In genomic region chr6:71801011-71801713, GRCm38 (mm10) we compare ENCODE assay signal across 15 mouse cellular contexts. TPM values are rescaled to one million over a fixed set of nuclear protein-coding genes. Genes with fewer than 3 reads are reported as not detected.
DNase-seq lines count a peak whose midpoint lies in the region; ATAC-seq and TF ChIP-seq lines count a peak whose summit lies in the region.
"Had no signal": no experiment of that assay in that cellular context is flagged by ENCODE, and none has a peak within 500 bp of the region (broad histone marks: within the 10 kb centered on the region; RNA-seq: fewer than 3 reads in every experiment).

No protein-coding gene starts in this region.

- no peak for TF ChIP-seq CTCF in liver, embryonic 14.5 days (IDR thresholded peaks at IDR 0.05; ENCODE audit: low read depth)

- H3K4me1 ChIP-seq in megakaryocyte, embryonic 14.5 days: peaks cover 61% of the 10 kb centered on the region
- peaks cover 22 to 31% of the 10 kb centered on the region in 2 experiments for H3K4me1 ChIP-seq in liver, embryonic 14.5 days (replicated peaks; ENCODE audit: control insufficient read depth in 2 of 2, insufficient read depth in 2 of 2, low read length in 1 of 2)

- peak overlapping the region; percentile 81 for H3K27ac ChIP-seq in liver, embryonic 14.5 days
- H3K27ac ChIP-seq: embryonic facial prominence, embryonic 10.5 days; neural tube, embryonic 12.5 days had no signal

- 19% methylated on average over 7 of the region's 7 CpGs for WGBS in liver, embryonic 14.5 days (ENCODE audit: insufficient replicate concordance)

- H3K9ac ChIP-seq in liver, embryonic 14.5 days (replicated peaks): peak overlapping the region; percentile 48
- H3K9ac ChIP-seq: neural tube, embryonic 12.5 days had no signal

- no peak for ATAC-seq in megakaryocyte, adult 5-6 weeks (ENCODE audit: poor library complexity, severe bottlenecking)
- ATAC-seq in liver, embryonic 14.5 days (ENCODE audit: insufficient read depth): peak; percentile 92
- ATAC-seq: CD4-positive, CD25-positive, alpha-beta regulatory T cell, adult 4 months; inflammation-experienced regulatory T-cells, adult 6 months had no signal

- peak; percentile 63 for DNase-seq in R1 (ENCODE audit: low read depth, low spot score)
- peak; percentile 74 for DNase-seq in c-Kit-positive CD71-positive TER-119-positive erythroid progenitor cells, embryonic 14.5 days (ENCODE audit: low spot score)
- peak; percentile 66 to 70 (median 68) for DNase-seq in liver, embryonic 14.5 days (ENCODE audit: low read depth in 3 of 3, low spot score in 3 of 3)
- no peak for DNase-seq in adrenal gland, postnatal 25 days
- DNase-seq in lung, postnatal 14 days: no peak
- no peak for DNase-seq in thymus, postnatal 10 days (ENCODE audit: low spot score in 2 of 2)
- DNase-seq: cerebellum, adult 18-20 months; gastrocnemius, postnatal 25 days; thymus, postnatal 4 days had no signal

- H3K36me3 ChIP-seq in megakaryocyte, embryonic 14.5 days (replicated peaks; ENCODE audit: low read length): no peaks in the 10 kb centered on the region
- H3K36me3 ChIP-seq in liver, embryonic 14.5 days (replicated peaks; ENCODE audit: control insufficient read depth, insufficient read depth, low read depth): no peaks in the 10 kb centered on the region
- H3K36me3 ChIP-seq: embryonic facial prominence, embryonic 10.5 days had no signal

- peak; percentile 90 for TF ChIP-seq EP300 in liver, embryonic 14.5 days (IDR thresholded peaks at IDR 0.05; ENCODE audit: low read depth)

- H3K4me2 ChIP-seq in liver, embryonic 14.5 days (ENCODE audit: low read depth): peak overlapping the region; percentile 60
- H3K4me2 ChIP-seq: neural tube, embryonic 12.5 days had no signal

- H3K9me3 ChIP-seq in megakaryocyte, embryonic 14.5 days: no peaks in the 10 kb centered on the region; the same call in 1 of the 2 replicates
- no peaks in the 10 kb centered on the region for H3K9me3 ChIP-seq in liver, embryonic 14.5 days (ENCODE audit: control insufficient read depth, low read length)
- H3K9me3 ChIP-seq: embryonic facial prominence, embryonic 10.5 days; neural tube, embryonic 12.5 days had no signal

- H3K27me3 ChIP-seq in megakaryocyte, embryonic 14.5 days (replicated peaks): peaks cover 30% of the 10 kb centered on the region
- H3K27me3 ChIP-seq in liver, embryonic 14.5 days (ENCODE audit: control insufficient read depth, insufficient read depth, low read length): no peaks in the 10 kb centered on the region
- H3K27me3 ChIP-seq: neural tube, embryonic 12.5 days had no signal

- peak overlapping the region; percentile 4 for H3K4me3 ChIP-seq in megakaryocyte, embryonic 14.5 days (replicated peaks)
- H3K4me3 ChIP-seq in liver, embryonic 14.5 days (ENCODE audit: insufficient read depth in 1 of 2, low read depth in 2 of 2, low read length in 2 of 2): peak overlapping the region; percentile 19 to 26; a peak in 2 of 4 replicates
- H3K4me3 ChIP-seq: embryonic facial prominence, embryonic 10.5 days; neural tube, embryonic 12.5 days had no signal

RNA-seq across cellular contexts. Expression of gene Mrpl35, which starts 25.6 kb away (rescaled TPM):
- 1.00 TPM in 1 of 2 replicates, not detected in the other for polyA plus RNA-seq in megakaryocyte, embryonic 14.5 days (2012; ENCODE audit: insufficient read depth, low replicate concordance)
- 24.7 and 25.6 TPM in 2 replicates for total RNA-seq in megakaryocyte, adult 5-6 weeks (2015)
- total RNA-seq in megakaryocyte, adult 5-6 weeks (2017): 12.0 and 18.1 TPM in 2 replicates
- 6.0 and 11.6 TPM in 2 replicates for polyA plus RNA-seq in liver, embryonic 14.5 days (2012; rRNA removed)
- 70.5 and 71.5 TPM in 2 replicates for polyA plus RNA-seq in liver, embryonic 14.5 days (2014; fragmentation: Nextera tagmentation; extraction: Ambion mirVana)
- total RNA-seq in adrenal gland, postnatal 25 days (2021): 34.6 and 40.6 TPM in 2 replicates

RNA-seq across cellular contexts. Expression of gene Immt, which starts 30.0 kb away (rescaled TPM):
- 14.5 and 15.8 TPM in 2 replicates for polyA plus RNA-seq in megakaryocyte, embryonic 14.5 days (2012; ENCODE audit: insufficient read depth, low replicate concordance)
- total RNA-seq in megakaryocyte, adult 5-6 weeks (2015): 97.2 and 101 TPM in 2 replicates
- 76.5 and 88.6 TPM in 2 replicates for total RNA-seq in megakaryocyte, adult 5-6 weeks (2017)
- polyA plus RNA-seq in liver, embryonic 14.5 days (2012; rRNA removed): 43.4 and 47.0 TPM in 2 replicates
- 132 and 133 TPM in 2 replicates for polyA plus RNA-seq in liver, embryonic 14.5 days (2014; fragmentation: Nextera tagmentation; extraction: Ambion mirVana)
- total RNA-seq in adrenal gland, postnatal 25 days (2021): 307 and 331 TPM in 2 replicates

Comparison
In these comparisons a context has a peak if more than half of its experiments do, and no peak if none do; other contexts are left out.
1. DNase-seq: peak in R1 (single experiment), c-Kit-positive CD71-positive TER-119-positive erythroid progenitor cells, embryonic 14.5 days (single experiment) and liver, embryonic 14.5 days (3 of 3); none in adrenal gland, postnatal 25 days (single experiment), lung, postnatal 14 days (single experiment) and thymus, postnatal 10 days (0 of 2).